Mouse (Mus musculus): ENCODE measurements around the gene Serpina11. TPM values are rescaled to one million over a fixed set of nuclear protein-coding genes. Genes with fewer than 3 reads are reported as not detected.

Serpina11 gene
- polyA plus RNA-seq, 1 experiment from 2014 or later, result not detected

- WGBS, result 68% methylated on average over 10 of the region's 10 CpGs
- Histone ChIP-seq H3K9ac (ENCODE audit: low read depth, low read length) (no peak overlapping the region), H3K4me2 (ENCODE audit: low read length) (no peak overlapping the region), H3K4me3 (replicated peaks; ENCODE audit: low read depth, low read length) (no peak overlapping the region), H3K4me1 (replicated peaks; ENCODE audit: insufficient read depth, low read length) (no peaks in the 10 kb centered on the region), H3K36me3 (ENCODE audit: insufficient read depth, low read length) (no peaks in the 10 kb centered on the region), H3K27me3 (ENCODE audit: insufficient read depth, low read length) (no peaks in the 10 kb centered on the region), H3K27ac (no peak overlapping the region), H3K9me3 (replicated peaks; ENCODE audit: low read length) (no peaks in the 10 kb centered on the region)
- DNase-seq (ENCODE audit: low spot score) (no peak), ATAC-seq (replicated peaks; ENCODE audit: low FRiP score, low read depth) (no peak)
- no peak for TF ChIP-seq CTCF (IDR thresholded peaks at IDR 0.05; ENCODE audit: low read depth)
Measured at GRCm38 (mm10) chr12:103978294-103978693, 11.5 kb downstream of the Serpina11 start.

GRCm38 (mm10) chr12:103977846-103978245 is 11.9 kb downstream of the Serpina11 start:
- Histone ChIP-seq H3K9me3 (replicated peaks; ENCODE audit: low read length) (no peaks in the 10 kb centered on the region), H3K4me1 (replicated peaks; ENCODE audit: insufficient read depth, low read length) (no peaks in the 10 kb centered on the region), H3K36me3 (ENCODE audit: insufficient read depth, low read length) (no peaks in the 10 kb centered on the region), H3K9ac (ENCODE audit: low read depth, low read length) (no peak overlapping the region), H3K4me2 (ENCODE audit: low read length) (no peak overlapping the region), H3K27ac (no peak overlapping the region), H3K4me3 (replicated peaks; ENCODE audit: low read depth, low read length) (no peak overlapping the region), H3K27me3 (ENCODE audit: insufficient read depth, low read length) (no peaks in the 10 kb centered on the region)
- DNase-seq (ENCODE audit: low spot score) (peak; percentile 45), ATAC-seq (replicated peaks; ENCODE audit: low FRiP score, low read depth) (no peak)
- TF ChIP-seq CTCF (IDR thresholded peaks at IDR 0.05; ENCODE audit: low read depth), result peak; percentile 74
- 32% methylated on average over 5 of the region's 5 CpGs for WGBS

GRCm38 (mm10) chr12:103977060-103977459 is 12.7 kb downstream of the Serpina11 start:
- Histone ChIP-seq H3K4me3 (replicated peaks; ENCODE audit: low read depth, low read length) (no peak overlapping the region), H3K4me2 (ENCODE audit: low read length) (no peak overlapping the region), H3K36me3 (ENCODE audit: insufficient read depth, low read length) (no peaks in the 10 kb centered on the region), H3K4me1 (replicated peaks; ENCODE audit: insufficient read depth, low read length) (no peaks in the 10 kb centered on the region), H3K27me3 (ENCODE audit: insufficient read depth, low read length) (no peaks in the 10 kb centered on the region), H3K9me3 (replicated peaks; ENCODE audit: low read length) (no peaks in the 10 kb centered on the region), H3K27ac (no peak overlapping the region), H3K9ac (ENCODE audit: low read depth, low read length) (no peak overlapping the region)
- ATAC-seq (replicated peaks; ENCODE audit: low FRiP score, low read depth), result no peak
- WGBS, result 67% methylated on average over 3 of the region's 3 CpGs
- TF ChIP-seq CTCF (IDR thresholded peaks at IDR 0.05; ENCODE audit: low read depth), result no peak
- no peak for DNase-seq (ENCODE audit: low spot score)

- Histone ChIP-seq H3K27ac (no peak overlapping the region), H3K36me3 (ENCODE audit: insufficient read depth, low read length) (no peaks in the 10 kb centered on the region), H3K4me1 (replicated peaks; ENCODE audit: insufficient read depth, low read length) (no peaks in the 10 kb centered on the region), H3K9me3 (replicated peaks; ENCODE audit: low read length) (no peaks in the 10 kb centered on the region), H3K27me3 (ENCODE audit: insufficient read depth, low read length) (no peaks in the 10 kb centered on the region), H3K9ac (ENCODE audit: low read depth, low read length) (no peak overlapping the region), H3K4me3 (replicated peaks; ENCODE audit: low read depth, low read length) (no peak overlapping the region), H3K4me2 (ENCODE audit: low read length) (no peak overlapping the region)
- no peak for ATAC-seq (replicated peaks; ENCODE audit: low FRiP score, low read depth)
- 90% methylated on average over 4 of the region's 4 CpGs for WGBS
- TF ChIP-seq CTCF (IDR thresholded peaks at IDR 0.05; ENCODE audit: low read depth), result no peak
- no peak for DNase-seq (ENCODE audit: low spot score)
Measured at GRCm38 (mm10) chr12:103971080-103971479, 18.7 kb downstream of the Serpina11 start.

GRCm38 (mm10) chr12:103969577-103970116 is 20.1 kb downstream of the Serpina11 start:
- DNase-seq (ENCODE audit: low spot score) (no peak), ATAC-seq (replicated peaks; ENCODE audit: low FRiP score, low read depth) (no peak)
- H3K27ac ChIP-seq, result no peak overlapping the region
- TF ChIP-seq CTCF (IDR thresholded peaks at IDR 0.05; ENCODE audit: low read depth), result no peak
- no peak overlapping the region for H3K4me2 ChIP-seq (ENCODE audit: low read length)
- no peaks in the 10 kb centered on the region for H3K27me3 ChIP-seq (ENCODE audit: insufficient read depth, low read length)
- no peaks in the 10 kb centered on the region for H3K4me1 ChIP-seq (replicated peaks; ENCODE audit: insufficient read depth, low read length)
- 81% methylated on average over 9 of the region's 9 CpGs for WGBS
- no peaks in the 10 kb centered on the region for H3K9me3 ChIP-seq (replicated peaks; ENCODE audit: low read length)
- no peak overlapping the region for H3K4me3 ChIP-seq (replicated peaks; ENCODE audit: low read depth, low read length)
- no peak overlapping the region for H3K9ac ChIP-seq (ENCODE audit: low read depth, low read length)
- H3K36me3 ChIP-seq (ENCODE audit: insufficient read depth, low read length), result no peaks in the 10 kb centered on the region

- H3K36me3 ChIP-seq (ENCODE audit: insufficient read depth, low read length), result no peaks in the 10 kb centered on the region
- no peaks in the 10 kb centered on the region for H3K4me1 ChIP-seq (replicated peaks; ENCODE audit: insufficient read depth, low read length)
- no peak overlapping the region for H3K4me2 ChIP-seq (ENCODE audit: low read length)
- DNase-seq (ENCODE audit: low spot score) (no peak), ATAC-seq (replicated peaks; ENCODE audit: low FRiP score, low read depth) (no peak)
- H3K9me3 ChIP-seq (replicated peaks; ENCODE audit: low read length), result no peaks in the 10 kb centered on the region
- H3K9ac ChIP-seq (ENCODE audit: low read depth, low read length), result no peak overlapping the region
- no peak overlapping the region for H3K27ac ChIP-seq
- 76% methylated on average over 3 of the region's 3 CpGs for WGBS
- no peak for TF ChIP-seq CTCF (IDR thresholded peaks at IDR 0.05; ENCODE audit: low read depth)
- no peak overlapping the region for H3K4me3 ChIP-seq (replicated peaks; ENCODE audit: low read depth, low read length)
- H3K27me3 ChIP-seq (ENCODE audit: insufficient read depth, low read length), result no peaks in the 10 kb centered on the region
Measured at GRCm38 (mm10) chr12:103966761-103967160, 23.0 kb downstream of the Serpina11 start.

- Histone ChIP-seq H3K4me1 (replicated peaks; ENCODE audit: insufficient read depth, low read length) (no peaks in the 10 kb centered on the region), H3K4me2 (ENCODE audit: low read length) (no peak overlapping the region), H3K36me3 (ENCODE audit: insufficient read depth, low read length) (no peaks in the 10 kb centered on the region), H3K9me3 (replicated peaks; ENCODE audit: low read length) (no peaks in the 10 kb centered on the region), H3K27me3 (ENCODE audit: insufficient read depth, low read length) (no peaks in the 10 kb centered on the region), H3K9ac (ENCODE audit: low read depth, low read length) (no peak overlapping the region), H3K27ac (no peak overlapping the region), H3K4me3 (replicated peaks; ENCODE audit: low read depth, low read length) (no peak overlapping the region)
- peak; percentile 11 for DNase-seq (ENCODE audit: low spot score)
- no peak for TF ChIP-seq CTCF (IDR thresholded peaks at IDR 0.05; ENCODE audit: low read depth)
- ATAC-seq (replicated peaks; ENCODE audit: low FRiP score, low read depth), result no peak
- 44% methylated on average over 4 of the region's 4 CpGs for WGBS
Measured at GRCm38 (mm10) chr12:103963288-103963687, 26.5 kb downstream of the Serpina11 start.

Data from kidney, postnatal 0 days (tissue).